Mouse (Mus musculus): ENCODE measurements around the gene Olfr1107. TPM values are rescaled to one million over a fixed set of nuclear protein-coding genes. Genes with fewer than 3 reads are reported as not detected.

Gene Olfr1107
- not detected in 2 replicates for polyA plus RNA-seq (2015; fragmentation: Nextera tagmentation; extraction: Ambion mirVana)

GRCm38 (mm10) chr2:87075717-87076116, at the start of gene Olfr1107:
Gene Olfr1107, minus strand, starts transcription at chr2:87075817.
- 86% methylated on average over 1 of the region's 1 CpGs for WGBS
- no peaks in the 10 kb centered on the region for H3K27me3 ChIP-seq
- no peaks in the 10 kb centered on the region for H3K9me3 ChIP-seq
- H3K9ac ChIP-seq (replicated peaks): no peak within 1 kb of the TSS
- H3K4me1 ChIP-seq: no peaks in the 10 kb centered on the region
- H3K27ac ChIP-seq (replicated peaks): no peak within 1 kb of the TSS
- no peak within 1 kb of the TSS for H3K4me3 ChIP-seq
- no peak within 1 kb of the TSS for H3K4me2 ChIP-seq (replicated peaks)
- H3K36me3 ChIP-seq: no peaks in the 10 kb centered on the region
- ATAC-seq (replicated peaks): no peak

GRCm38 (mm10) chr2:87114467-87114866, 38.9 kb upstream of the Olfr1107 start, which contains the start of gene Olfr259:
Gene Olfr259, minus strand, starts transcription at chr2:87114567.
- H3K27me3 ChIP-seq: no peaks in the 10 kb centered on the region
- no peaks in the 10 kb centered on the region for H3K4me1 ChIP-seq
- no peak for ATAC-seq (replicated peaks)
- no peaks in the 10 kb centered on the region for H3K36me3 ChIP-seq
- no peak within 1 kb of the TSS for H3K4me2 ChIP-seq (replicated peaks)
- no peak within 1 kb of the TSS for H3K27ac ChIP-seq (replicated peaks)
- H3K4me3 ChIP-seq: no peak within 1 kb of the TSS
- no peak within 1 kb of the TSS for H3K9ac ChIP-seq (replicated peaks)
- H3K9me3 ChIP-seq: no peaks in the 10 kb centered on the region

DNA sequence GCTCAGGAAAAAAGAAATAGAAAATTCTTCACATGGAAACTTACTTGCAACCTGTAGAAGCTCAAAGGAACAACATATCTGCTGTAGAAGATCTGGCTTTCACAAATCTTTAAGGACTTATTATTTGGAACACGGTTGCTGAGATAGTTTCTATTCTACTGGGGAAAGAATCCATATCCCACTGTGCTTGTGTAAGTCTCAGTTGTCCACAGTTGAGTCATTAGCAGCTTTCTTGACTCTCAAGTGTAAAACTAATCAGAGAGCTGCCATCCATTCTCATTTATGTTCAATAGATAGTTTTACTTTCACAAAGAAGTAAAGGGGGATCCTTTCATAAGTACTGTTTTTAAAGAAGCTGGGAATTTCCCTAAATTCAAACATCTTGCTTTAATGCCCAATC, 20.3 kb upstream of the Olfr1107 start, which contains the start of gene Olfr1109:
Gene Olfr1109, minus strand, starts transcription at position 101 of the 400 bp plus-strand sequence.
- H3K36me3 ChIP-seq: no peaks in the 10 kb centered on the region
- H3K4me2 ChIP-seq (replicated peaks): no peak within 1 kb of the TSS
- H3K4me3 ChIP-seq: no peak within 1 kb of the TSS
- no peaks in the 10 kb centered on the region for H3K27me3 ChIP-seq
- H3K27ac ChIP-seq (replicated peaks): no peak within 1 kb of the TSS
- no peaks in the 10 kb centered on the region for H3K9me3 ChIP-seq
- WGBS: 33% methylated on average over 1 of the region's 1 CpGs
- H3K9ac ChIP-seq (replicated peaks): no peak within 1 kb of the TSS
- no peak for ATAC-seq (replicated peaks)
- H3K4me1 ChIP-seq: no peaks in the 10 kb centered on the region

DNA sequence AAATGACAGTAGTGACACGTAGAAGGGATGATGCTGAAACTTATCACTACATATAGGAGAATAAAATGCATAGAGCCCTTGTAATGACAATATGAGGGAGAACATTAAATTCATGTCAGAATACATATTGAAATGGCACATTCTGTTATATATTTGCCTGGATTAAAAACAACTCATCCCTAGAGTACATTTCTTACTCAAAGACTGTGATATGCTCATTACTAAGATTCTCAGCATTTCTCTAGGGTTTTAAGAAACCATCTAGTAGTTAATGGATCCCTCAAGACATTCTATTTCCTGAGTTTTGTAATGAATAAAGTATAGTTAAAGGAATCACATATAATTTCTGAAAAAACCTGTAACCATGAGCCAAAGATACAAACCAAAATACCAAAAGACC, 23.4 kb downstream of the Olfr1107 start, which contains the start of gene Olfr1106:
Gene Olfr1106, minus strand, starts transcription at position 101 of the 400 bp plus-strand sequence.
- Histone ChIP-seq H3K27ac (replicated peaks) (no peak within 1 kb of the TSS), H3K4me1 (no peaks in the 10 kb centered on the region), H3K9ac (replicated peaks) (no peak within 1 kb of the TSS), H3K4me3 (no peak within 1 kb of the TSS), H3K36me3 (no peaks in the 10 kb centered on the region), H3K27me3 (no peaks in the 10 kb centered on the region), H3K4me2 (replicated peaks) (no peak within 1 kb of the TSS), H3K9me3 (no peaks in the 10 kb centered on the region)
- ATAC-seq (replicated peaks): no peak
- WGBS: 66% methylated on average over 1 of the region's 1 CpGs

- no peak for ATAC-seq (replicated peaks)
- no peaks in the 10 kb centered on the region for H3K27me3 ChIP-seq
- no peaks in the 10 kb centered on the region for H3K4me1 ChIP-seq
- H3K27ac ChIP-seq (replicated peaks): no peak within 1 kb of the TSS
- H3K4me3 ChIP-seq: no peak within 1 kb of the TSS
- H3K4me2 ChIP-seq (replicated peaks): no peak within 1 kb of the TSS
- H3K36me3 ChIP-seq: no peaks in the 10 kb centered on the region
- H3K9ac ChIP-seq (replicated peaks): no peak within 1 kb of the TSS
- H3K9me3 ChIP-seq: no peaks in the 10 kb centered on the region
Observed at GRCm38 (mm10) chr2:87036431-87036830, 39.2 kb downstream of the Olfr1107 start, which contains the start of gene Olfr1105. Gene Olfr1105, minus strand, starts transcription at chr2:87036531.

DNA sequence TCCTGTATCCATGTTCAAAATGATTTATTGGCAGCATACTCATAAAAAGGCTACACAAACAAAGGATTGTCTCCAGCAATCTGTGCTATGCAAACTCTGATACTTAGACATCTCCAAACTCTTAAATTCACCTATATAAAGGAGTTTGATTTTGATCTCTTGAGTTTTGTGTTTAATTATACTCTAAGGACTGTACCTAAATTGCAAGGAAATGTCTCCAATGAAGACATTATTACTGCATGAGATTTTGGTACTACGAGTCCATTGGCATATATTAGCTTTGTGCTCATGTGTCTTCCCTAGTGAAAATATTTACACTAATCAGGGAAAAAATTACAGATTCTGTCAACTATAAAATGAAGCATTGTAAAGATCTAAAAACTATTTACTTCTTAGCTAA, 48.6 kb downstream of the Olfr1107 start, which contains the start of gene Olfr1104:
Gene Olfr1104, minus strand, starts transcription at position 101 of the 400 bp plus-strand sequence.
- no peaks in the 10 kb centered on the region for H3K27me3 ChIP-seq
- H3K9me3 ChIP-seq: no peaks in the 10 kb centered on the region
- H3K9ac ChIP-seq (replicated peaks): no peak within 1 kb of the TSS
- no peak within 1 kb of the TSS for H3K27ac ChIP-seq (replicated peaks)
- no peaks in the 10 kb centered on the region for H3K4me1 ChIP-seq
- WGBS: 91% methylated on average over 1 of the region's 1 CpGs
- H3K4me3 ChIP-seq: no peak within 1 kb of the TSS
- H3K36me3 ChIP-seq: no peaks in the 10 kb centered on the region
- no peak for ATAC-seq (replicated peaks)
- H3K4me2 ChIP-seq (replicated peaks): no peak within 1 kb of the TSS

Other genes starting within 250 kb of the Olfr1107 start
- gene Olfr1095, start 224.1 kb downstream of the Olfr1107 start, polyA plus RNA-seq (2015; fragmentation: Nextera tagmentation; extraction: Ambion mirVana): not detected in 2 replicates
- gene Gm13723, start 201.0 kb downstream of the Olfr1107 start, polyA plus RNA-seq (2015; fragmentation: Nextera tagmentation; extraction: Ambion mirVana): not detected in 2 replicates
- not detected in 2 replicates for gene Olfr1097, start 183.6 kb downstream of the Olfr1107 start, polyA plus RNA-seq (2015; fragmentation: Nextera tagmentation; extraction: Ambion mirVana)
- not detected in 2 replicates for gene Olfr1098, start 151.3 kb downstream of the Olfr1107 start, polyA plus RNA-seq (2015; fragmentation: Nextera tagmentation; extraction: Ambion mirVana)
- not detected in 2 replicates for gene Olfr1099, start 115.1 kb downstream of the Olfr1107 start, polyA plus RNA-seq (2015; fragmentation: Nextera tagmentation; extraction: Ambion mirVana)
- not detected in 2 replicates for gene Olfr1100, start 95.9 kb downstream of the Olfr1107 start, polyA plus RNA-seq (2015; fragmentation: Nextera tagmentation; extraction: Ambion mirVana)
- gene Olfr1101, start 84.6 kb downstream of the Olfr1107 start, polyA plus RNA-seq (2015; fragmentation: Nextera tagmentation; extraction: Ambion mirVana): not detected in 2 replicates
- not detected in 2 replicates for gene Olfr1102, start 77.4 kb downstream of the Olfr1107 start, polyA plus RNA-seq (2015; fragmentation: Nextera tagmentation; extraction: Ambion mirVana)
- not detected in 2 replicates for gene Olfr1104, start 48.7 kb downstream of the Olfr1107 start, polyA plus RNA-seq (2015; fragmentation: Nextera tagmentation; extraction: Ambion mirVana)
- not detected in 2 replicates for gene Olfr1105, start 39.3 kb downstream of the Olfr1107 start, polyA plus RNA-seq (2015; fragmentation: Nextera tagmentation; extraction: Ambion mirVana)
- not detected in 2 replicates for gene Olfr1106, start 23.5 kb downstream of the Olfr1107 start, polyA plus RNA-seq (2015; fragmentation: Nextera tagmentation; extraction: Ambion mirVana)
- not detected in 2 replicates for gene Olfr1109, start 20.2 kb upstream of the Olfr1107 start, polyA plus RNA-seq (2015; fragmentation: Nextera tagmentation; extraction: Ambion mirVana)
- gene Olfr259, start 38.8 kb upstream of the Olfr1107 start, polyA plus RNA-seq (2015; fragmentation: Nextera tagmentation; extraction: Ambion mirVana): not detected in 2 replicates
- not detected in 2 replicates for gene Olfr1110, start 64.5 kb upstream of the Olfr1107 start, polyA plus RNA-seq (2015; fragmentation: Nextera tagmentation; extraction: Ambion mirVana)
- not detected in 2 replicates for gene Olfr1111, start 76.8 kb upstream of the Olfr1107 start, polyA plus RNA-seq (2015; fragmentation: Nextera tagmentation; extraction: Ambion mirVana)
- not detected in 2 replicates for gene Olfr1112, start 112.0 kb upstream of the Olfr1107 start, polyA plus RNA-seq (2015; fragmentation: Nextera tagmentation; extraction: Ambion mirVana)
- gene Olfr1113, start 133.2 kb upstream of the Olfr1107 start, polyA plus RNA-seq (2015; fragmentation: Nextera tagmentation; extraction: Ambion mirVana): not detected in 2 replicates
- not detected in 2 replicates for gene Olfr1115, start 172.2 kb upstream of the Olfr1107 start, polyA plus RNA-seq (2015; fragmentation: Nextera tagmentation; extraction: Ambion mirVana)
- not detected in 2 replicates for gene Olfr1116, start 191.7 kb upstream of the Olfr1107 start, polyA plus RNA-seq (2015; fragmentation: Nextera tagmentation; extraction: Ambion mirVana)
- not detected in 2 replicates for gene Olfr1118, start 231.8 kb upstream of the Olfr1107 start, polyA plus RNA-seq (2015; fragmentation: Nextera tagmentation; extraction: Ambion mirVana)